Mouse (Mus musculus) heart, adult 8-10 months (tissue): ENCODE data around the gene Trpm7. TPM values are rescaled to one million over a fixed set of nuclear protein-coding genes. Genes with fewer than 3 reads are reported as not detected.
"Not testable (repeated sequence)": the region's sequence is repeated elsewhere in the genome, so short reads cannot be mapped to it uniquely, and the experiment has no call there.

Source experiments
- DNase-seq: peaks from one replicate; pipeline ENCODE4 v3.0.0; 2022; ENCODE audit warnings: low spot score
- total RNA-seq, 4 experiments: library from RNA; stranded (reverse); gene quantifications; 2 replicates each; pipeline ENCODE4 v1.2.4; 2022

Trpm7 gene
- 10 to 100 TPM; 22.3 to 30.7 (median 25.0) TPM for total RNA-seq

DNA sequence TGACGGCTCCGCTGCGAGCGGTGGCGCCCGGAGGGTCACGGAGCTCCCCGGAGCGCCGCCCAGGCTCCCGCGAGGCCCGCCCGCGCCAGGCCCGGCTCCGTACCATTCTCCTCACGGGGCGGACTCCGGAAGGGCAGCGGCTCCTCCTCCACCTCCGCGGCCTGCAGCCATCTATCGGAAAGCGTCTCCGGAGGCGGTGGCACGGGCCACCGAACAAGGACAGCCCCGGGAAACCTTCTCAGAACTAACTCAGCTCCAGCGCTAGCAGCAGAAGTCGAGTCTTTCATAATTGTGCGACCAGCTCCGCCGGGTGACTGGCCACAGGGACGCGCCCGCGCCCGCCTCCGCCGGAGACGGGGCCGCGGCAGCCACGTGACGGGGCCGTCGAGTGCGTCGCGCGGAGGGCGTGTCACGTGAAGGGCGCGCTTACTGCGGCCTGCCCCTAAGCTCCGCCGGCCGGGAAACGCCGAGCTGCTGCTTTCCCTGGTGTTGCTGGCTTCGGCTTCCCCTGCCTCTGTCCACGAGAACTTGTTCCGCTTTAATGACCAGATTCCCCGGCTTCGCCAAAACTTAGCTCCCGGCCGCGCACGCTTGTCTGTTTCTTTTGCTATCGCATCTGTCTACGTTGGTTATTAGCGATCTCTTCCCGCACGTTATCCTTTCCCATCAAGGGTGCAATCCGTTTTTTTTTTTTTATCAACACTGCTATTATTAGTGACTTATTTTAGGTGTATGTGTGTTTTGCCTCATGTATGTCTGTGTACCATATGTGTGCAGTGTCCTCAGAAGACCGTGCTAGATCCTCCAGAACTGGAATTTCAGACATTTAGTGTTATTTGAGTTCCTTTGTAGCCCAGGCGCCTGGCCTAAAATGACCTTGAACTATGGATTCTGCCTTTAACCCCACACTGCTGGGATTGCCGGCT lies at the start of gene Trpm7:
Trpm7 (minus strand) TSS at position 360 of the 926 bp plus-strand sequence.
- DNase-seq, result peak; percentile 90

DNA sequence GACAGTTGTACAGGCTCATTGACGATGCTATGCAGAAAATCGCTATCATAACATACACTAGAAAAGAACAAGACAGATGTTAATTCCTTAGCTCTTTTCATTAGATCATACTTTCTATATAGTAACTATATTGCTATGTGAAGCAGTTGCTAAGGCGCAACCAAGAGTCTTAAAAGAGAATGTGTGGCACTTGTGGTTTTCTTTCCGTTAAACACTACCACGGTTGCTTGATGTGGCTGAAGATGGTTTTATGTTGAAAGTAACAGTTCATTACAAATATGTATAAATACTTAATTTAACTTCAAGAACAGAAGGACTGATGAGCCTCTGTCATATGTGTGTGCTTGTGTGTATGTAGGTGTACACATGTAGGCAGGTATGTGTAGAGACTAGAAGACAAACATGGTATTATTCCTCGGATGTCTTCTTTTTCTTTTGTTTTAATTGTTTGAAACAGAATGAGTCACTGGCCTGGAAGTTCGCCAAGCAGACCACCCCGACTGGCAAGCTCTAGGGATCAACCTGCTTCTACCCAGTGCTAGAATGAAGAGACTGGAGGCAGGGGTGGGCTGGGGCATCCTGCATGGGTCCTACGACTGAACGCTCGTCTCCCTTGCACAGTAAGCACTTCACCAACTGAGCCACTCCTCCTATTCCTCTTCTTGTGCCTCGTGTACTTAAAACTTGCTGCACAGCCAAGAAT lies 44.5 kb upstream of the Trpm7 start:
- no peak for DNase-seq

DNA sequence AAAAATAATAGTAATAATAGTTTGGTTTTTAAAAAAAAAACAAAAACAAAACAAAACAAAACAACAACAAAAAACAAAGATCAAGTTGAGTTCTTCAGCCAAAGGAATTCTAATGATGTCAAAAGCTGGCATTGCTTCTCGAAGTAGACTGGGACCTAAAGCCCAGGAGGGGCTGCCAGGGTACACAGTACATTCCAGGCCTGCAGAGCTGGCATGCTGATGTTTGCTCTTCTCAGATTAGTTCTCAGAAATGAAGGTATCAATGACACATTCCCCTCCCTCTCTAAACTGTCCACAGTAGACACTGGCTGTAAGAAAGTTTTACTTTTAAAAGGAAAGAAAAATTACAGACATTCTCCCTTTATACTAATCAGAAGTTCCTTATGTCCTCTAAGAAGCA lies 40.2 kb upstream of the Trpm7 start:
- no peak for DNase-seq

DNA sequence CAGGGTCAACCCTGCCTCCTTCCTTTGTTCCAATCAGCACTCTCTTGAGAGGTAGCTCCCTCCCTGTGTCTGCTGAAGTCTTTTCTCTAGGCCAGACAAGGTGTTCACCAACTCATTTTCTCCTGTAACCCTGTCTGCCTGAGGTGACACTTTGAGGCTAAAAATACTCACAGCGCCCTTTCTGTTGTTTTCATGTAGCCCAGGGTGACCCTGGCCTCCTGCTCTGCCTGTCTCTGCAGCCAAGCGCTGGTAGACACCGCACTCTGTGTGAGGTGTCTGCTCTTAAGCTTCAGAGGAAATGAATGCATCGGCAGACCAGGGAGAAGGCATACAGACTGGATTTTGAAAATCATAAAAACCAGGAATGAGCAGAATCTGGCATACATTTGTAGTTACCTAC lies 38.1 kb upstream of the Trpm7 start:
- peak; percentile 9 for DNase-seq

DNA sequence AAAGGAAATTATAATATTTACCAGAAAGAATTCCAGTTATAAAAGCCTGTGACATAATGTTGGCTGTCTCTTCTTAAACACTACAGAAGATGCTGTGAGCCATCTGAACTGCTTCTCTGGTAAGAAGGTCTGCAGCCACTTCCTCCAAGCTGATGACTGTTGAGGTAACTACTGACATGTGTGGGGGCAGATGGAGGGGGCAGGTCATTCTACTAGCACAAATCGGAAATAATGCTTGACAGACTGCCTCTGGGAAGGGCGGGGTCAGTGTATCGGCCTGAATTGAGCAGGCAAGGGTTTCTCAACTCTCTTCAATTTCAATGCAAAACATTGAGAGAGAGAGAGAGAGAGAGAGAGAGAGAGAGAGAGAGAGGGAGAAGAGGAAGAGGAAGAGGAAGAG lies 28.1 kb upstream of the Trpm7 start:
- no peak for DNase-seq

DNA sequence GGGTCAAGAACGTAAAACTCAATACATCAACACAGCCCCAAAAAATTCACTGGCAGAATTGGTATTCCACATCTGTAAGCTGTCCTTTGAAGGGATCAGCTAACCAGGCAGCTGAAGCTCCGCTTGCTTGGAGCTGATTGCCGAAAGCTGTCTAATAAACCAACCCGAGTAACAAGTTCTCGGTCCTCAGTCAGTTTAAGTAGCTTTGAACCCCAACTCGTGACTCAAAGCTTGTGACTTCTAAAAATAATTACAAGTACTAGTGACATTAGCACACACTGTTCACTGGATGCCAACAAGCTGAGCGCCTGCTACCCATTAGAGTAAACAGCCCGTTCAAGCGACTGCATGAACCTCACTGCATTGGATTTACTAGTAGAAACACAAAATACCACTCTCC lies 21.5 kb upstream of the Trpm7 start:
- DNase-seq, result peak; percentile 57

DNA sequence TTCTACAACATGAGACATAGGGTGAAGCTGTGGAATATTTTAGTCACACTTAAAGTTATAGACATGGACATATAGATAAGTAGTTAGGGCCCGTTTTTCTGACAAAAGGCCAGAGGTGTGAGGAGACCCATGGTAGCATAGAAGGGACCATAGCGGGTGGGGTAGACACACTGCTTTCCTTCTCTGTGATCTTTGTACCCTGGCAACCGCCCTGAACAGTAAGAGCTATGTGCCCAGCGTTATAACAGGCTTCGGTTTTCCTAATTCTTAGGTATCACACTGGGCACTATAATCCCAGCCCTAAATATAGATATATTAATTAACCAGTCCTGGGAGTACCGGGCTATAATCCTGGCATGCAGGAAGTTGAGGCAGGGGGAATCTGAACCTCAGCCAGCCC lies 20.9 kb upstream of the Trpm7 start:
- DNase-seq, result no peak

DNA sequence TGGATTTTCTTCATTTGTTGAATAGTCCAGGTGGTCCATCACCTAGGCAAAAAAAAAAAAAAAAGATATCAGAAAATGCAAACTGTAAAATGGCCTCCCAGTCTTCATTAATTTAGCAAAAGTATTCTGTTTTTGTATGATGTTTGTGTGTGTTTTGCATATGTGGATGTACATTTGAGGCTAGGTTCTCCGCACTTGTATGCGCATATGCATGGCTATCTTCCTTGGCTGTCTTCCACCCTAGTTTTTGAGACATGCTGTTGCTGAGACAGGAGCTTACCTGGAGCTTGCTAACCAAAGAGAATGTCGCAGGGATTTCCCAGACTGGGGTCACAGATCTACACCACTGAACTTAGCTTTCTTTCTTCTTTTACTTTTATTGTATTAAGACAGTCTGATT lies 18.2 kb upstream of the Trpm7 start:
- DNase-seq, result no peak

DNA sequence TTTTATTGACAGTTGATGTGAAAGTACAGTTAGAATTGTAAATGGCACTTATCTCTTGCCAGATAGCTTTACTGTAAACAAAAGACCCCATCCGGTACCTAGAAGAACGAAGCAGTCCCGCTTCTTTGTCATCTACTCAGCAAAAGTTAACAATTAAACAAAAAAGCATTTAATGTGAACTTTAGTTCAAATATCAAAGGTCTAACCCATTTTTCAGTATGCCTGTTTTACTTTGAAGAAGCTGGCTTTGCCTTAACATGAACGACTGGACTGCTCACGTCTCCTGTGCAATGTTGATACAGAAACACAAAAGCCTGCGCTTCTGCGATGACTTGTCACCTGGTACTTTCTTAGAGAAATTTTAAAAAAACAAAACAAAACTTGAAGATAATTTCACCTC lies 16.3 kb upstream of the Trpm7 start:
- no peak for DNase-seq

DNA sequence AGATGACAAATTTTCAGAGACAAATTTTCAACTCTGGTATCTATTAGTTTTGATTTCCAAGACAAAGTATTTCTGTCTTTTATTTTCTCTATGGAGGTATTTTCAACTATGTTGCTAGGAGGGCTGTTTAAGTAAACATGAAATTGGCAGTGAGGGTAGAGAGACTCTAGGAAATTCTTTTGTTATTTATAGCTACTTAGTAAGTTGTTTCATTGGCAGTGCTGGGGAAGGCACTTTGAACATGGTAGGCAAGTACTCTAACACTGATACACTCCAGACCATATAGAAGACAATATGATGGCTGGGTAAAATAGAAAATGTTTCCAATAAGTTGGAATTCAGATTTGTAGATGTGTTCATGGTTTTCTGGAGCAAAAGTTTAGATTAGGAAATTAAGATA lies 15.7 kb upstream of the Trpm7 start:
- peak; percentile 13 for DNase-seq

DNA sequence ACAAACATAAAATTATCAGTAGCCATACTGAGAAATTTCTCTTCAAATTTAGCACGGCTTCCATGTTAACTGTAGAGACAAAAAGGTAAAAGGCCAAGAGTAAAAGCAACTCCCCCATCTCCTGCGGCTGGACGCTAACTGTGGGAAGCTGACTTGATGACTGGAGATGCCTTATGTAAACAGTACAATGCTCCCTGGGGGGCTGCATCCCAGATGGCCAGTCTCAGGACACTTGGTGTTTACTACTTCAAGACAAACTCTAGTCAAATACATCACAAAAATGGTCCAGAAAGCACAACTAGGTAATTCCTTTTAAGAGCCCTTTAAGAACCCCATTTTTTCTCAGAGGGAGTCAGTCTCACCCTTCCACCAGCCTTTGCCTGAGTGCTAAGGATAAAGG lies 11.1 kb upstream of the Trpm7 start:
- DNase-seq, result no peak

DNA sequence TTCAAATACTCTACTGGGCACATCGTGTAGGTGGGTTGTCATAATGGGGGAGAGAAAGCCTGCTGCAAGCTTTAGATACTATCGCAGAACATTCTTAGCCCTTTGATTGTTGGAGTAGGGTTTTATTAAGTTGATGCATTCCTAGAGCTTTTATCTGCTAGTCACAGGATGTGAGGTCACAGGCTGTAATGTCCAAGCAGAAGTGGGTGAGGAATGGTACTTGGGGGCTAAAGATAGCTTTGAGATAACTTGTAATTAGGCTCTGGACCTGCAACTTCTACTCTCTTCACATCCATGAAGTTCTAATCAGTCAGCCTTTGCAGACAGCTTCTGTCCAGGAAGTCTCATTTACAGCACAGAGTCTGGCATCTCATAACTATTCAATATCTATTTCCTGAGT lies 9.8 kb upstream of the Trpm7 start:
- DNase-seq, result peak; percentile 28

DNA sequence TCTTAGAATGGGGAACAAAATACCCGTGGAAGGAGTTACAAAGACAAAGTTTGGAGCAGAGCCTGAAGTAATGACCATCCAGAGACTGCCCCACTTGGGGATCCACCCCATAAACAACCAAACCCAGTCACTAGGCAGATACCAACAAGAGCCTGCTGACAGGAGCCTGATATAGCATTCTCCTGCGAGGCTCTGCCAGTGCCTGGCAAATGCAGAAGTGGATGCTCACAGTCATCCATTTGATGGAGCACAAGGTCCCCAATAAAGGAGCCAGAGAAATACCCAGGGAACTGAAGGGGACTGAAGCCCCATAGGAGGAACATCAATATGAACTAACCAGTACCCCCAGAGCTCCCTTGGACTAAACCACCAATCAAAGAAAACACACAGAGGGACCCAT lies 6.7 kb upstream of the Trpm7 start:
- DNase-seq, result not testable (repeated sequence)

DNA sequence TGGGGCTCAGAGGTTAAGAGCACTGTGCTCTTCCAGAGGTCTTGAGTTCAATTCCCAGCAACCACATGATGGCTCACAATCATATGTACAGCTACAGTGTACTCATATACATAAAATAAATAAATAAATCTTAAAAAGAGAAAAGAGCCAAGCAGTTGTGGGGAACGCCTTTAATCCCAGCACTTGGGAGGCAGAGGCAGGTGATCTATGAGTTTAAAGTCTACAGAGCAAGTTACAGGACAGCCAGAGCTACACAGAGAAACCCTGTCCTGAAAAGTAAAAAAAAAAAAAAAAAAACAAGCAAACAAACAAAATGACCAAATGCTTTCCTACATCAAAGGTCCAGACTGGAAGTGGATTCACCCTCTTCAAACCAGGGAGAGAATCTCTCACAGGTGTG lies 2.0 kb upstream of the Trpm7 start:
- no peak for DNase-seq

DNA sequence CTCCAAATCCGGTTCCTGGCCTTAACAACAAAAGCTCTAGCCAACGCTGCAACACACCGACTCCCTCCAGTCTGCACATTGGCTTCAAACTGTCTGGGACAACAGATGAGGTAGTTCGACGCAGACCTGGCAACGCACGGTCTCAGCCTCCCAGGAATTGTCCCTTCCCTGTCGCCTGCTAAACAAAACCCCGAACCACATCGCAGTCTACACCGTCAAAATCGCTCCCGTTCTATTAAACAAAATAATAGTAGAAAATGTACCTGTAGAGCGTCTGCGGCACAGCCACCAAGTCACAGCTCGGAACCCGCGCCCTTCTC lies 554 bp downstream of the Trpm7 start:
- DNase-seq, result peak; percentile 44

DNA sequence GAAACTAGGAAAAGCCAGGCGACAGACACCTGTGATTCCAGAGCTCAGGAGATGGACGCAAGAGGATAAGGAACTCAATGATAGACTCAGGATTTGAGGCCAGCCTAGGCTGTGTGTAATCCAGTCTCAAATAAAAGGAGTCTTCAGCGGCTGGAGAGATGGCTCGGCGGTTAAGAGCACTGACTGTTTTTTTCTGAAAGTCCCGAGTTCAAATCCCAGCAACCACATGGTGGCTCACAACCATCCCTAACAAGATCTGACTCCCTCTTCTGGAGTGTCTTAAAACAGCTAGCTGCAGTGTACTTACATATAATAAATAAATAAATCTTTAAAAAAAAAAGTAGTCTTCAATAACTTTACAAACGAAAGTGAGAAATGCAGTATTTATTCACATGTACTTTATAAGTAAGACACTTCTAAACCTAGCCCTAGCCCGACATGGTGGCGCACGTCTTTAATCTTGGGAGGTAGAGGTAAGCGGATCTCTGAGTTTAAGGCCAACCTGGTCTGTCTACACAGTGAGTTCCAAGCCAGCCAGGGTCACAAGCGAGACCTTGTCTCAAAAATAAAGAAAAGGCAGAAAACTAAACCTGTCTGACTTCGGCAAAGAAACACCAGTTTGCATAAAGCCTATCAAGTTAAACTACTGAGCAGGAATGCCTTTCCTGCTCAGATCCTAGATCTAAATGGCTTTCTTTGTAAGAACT lies 1.1 kb downstream of the Trpm7 start:
- DNase-seq, result peak; percentile 9

DNA sequence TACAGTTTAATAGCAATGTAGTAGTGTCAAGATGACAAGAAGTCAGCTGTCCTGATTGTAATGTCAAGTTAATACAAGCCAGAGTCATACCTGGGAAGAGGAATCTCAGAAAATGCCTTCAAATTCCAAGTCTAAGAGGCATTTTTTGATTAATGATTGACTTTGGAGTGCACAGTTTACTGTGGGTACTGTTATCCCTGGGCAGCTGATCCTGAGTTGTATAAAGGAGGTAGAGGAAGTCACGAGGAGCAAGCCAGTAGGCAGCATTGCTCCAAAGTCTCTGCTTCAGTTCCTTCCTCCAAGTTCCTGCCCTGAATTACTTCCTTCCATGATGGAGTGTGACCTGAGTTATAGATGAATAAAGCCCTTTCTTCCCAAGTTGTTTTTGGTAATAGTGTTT lies 9.7 kb downstream of the Trpm7 start:
- no peak for DNase-seq

DNA sequence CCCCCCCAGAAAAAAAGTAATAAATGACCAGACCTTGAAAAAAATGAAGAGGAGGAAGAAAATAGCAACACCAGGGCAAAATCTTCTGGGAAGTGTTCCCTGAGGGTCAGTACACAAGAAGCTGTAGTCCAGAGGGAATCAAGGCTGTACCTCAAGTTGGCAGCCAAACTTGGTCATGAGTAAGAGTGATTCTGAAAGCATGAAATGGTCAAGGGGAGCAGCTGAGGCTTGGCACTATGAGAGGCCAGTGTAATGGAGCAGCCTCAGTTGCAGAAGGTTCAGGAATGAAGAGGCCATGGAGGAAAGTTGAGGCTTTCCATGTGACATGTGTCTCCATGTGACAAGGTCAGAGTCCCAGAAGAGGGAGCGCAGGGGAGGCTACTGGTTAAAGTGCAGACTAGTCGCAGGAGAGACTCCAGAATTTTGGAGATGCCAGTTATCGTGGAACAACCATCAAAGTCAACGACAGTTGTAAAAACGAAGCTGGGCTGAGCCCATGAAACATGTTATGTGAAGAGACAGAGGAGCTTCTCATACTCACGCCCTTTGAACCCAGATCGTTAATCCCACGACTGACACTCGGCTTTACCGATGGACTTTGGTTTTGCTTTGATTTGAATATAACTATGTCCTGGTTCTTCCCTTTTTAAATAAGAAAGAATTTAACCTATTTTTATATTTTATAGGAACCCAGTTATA lies 10.4 kb downstream of the Trpm7 start:
- no peak for DNase-seq

DNA sequence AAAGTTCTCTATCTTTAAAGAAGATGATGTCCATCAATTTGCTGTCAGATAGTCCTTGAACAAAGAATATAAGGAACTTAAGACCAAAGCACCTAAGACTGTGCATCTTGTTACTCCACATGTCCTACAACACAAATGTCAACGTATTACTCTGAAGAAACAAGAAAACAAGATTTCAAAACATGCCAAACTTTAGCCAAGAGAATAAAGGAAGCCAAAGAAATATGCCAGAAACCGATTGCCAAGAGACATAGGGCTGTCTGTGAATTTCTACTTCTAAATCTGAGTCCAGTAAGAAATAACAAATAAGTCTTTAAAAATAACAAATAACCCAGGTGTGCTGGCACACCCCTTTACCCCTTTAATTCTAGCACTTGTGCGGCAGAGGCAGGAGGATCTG lies 11.0 kb downstream of the Trpm7 start:
- DNase-seq, result no peak

DNA sequence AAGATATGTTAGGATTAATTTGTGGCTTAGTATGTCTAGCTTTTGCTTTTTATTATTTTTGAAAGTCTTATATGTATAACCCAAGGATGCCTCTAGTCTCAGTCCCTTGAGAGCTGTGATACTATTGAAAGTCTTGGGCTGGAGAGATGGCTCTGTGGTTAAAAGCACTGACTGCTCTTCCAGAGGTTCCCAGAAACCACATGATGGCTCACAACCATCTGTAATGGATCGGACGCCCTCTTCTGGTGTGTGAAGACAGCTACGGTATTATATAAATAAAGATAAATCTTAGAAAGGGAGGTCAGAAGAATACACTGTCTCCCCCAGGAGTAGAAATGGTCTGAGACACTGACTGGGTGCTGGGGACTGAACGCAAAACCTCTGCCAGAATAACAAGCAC lies 31.3 kb downstream of the Trpm7 start:
- DNase-seq, result no peak

DNA sequence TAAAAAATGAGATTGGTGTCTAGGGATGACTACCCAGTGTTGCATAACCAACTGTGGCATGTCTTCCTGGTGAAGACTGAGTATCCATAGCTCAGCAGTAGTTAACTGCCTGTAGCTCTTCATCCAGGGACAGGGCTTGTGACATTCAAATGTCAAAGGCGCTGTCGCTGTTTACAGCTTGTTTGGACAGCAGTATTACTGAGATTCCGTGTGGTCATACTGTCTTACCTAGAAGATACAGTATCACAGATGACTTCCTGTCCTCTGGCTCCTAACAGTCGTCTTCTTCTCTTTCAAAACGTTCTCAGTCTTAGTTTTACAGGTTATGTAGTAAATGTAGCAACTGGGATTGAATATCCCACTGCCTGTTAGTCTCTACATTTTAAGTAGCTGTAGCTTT lies 37.2 kb downstream of the Trpm7 start:
- DNase-seq, result peak; percentile 6

DNA sequence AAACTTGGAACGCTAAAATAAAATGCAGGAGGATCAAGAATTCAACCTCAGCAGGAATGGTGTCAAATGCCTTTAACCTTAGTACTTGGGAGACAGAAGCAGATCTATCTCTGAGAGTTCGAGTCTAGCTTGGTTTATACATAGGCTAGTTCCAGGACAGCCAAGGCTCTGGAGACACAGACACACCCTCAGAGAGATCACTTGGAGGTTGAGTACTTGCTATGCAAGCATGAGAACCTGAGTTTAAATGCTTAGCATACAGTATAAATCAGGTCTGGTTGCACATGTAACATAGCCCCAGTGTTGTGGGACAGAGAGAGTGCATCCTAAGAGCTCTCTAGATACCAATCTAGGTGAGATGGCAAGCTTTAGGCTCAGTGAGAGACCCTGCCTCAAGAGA lies 58.6 kb downstream of the Trpm7 start:
- DNase-seq, result no peak
